Mouse (Mus musculus) MEL (cell line): ENCODE results near the gene Ero1l. TPM values are rescaled to one million over a fixed set of nuclear protein-coding genes. Genes with fewer than 3 reads are reported as not detected.

Experiments
- DNase-seq: peaks from one replicate; pipeline ENCODE4 v3.0.0; 2011; ENCODE audit warnings: low read depth, low spot score
- H3K27ac ChIP-seq: 2 replicates; pipeline ENCODE4 v1.5.1; 2012; ENCODE audit warnings: low read depth, mild to moderate bottlenecking, control low read depth, low read length, moderate library complexity; ENCODE audit not compliant: control insufficient read depth
- H3K27me3 ChIP-seq, 2 experiments: fragments of 150-350 bp in 1 of 2; sonication (generic) in 1 of 2; 2 replicates each; pipeline ENCODE4 v1.6.1; 2012; ENCODE audit warnings: low read length in 2 of 2, mild to moderate bottlenecking in 2 of 2, improper control_type of control experiment in 1 of 2, moderate library complexity in 1 of 2; ENCODE audit not compliant: insufficient read depth in 2 of 2, control insufficient read depth in 1 of 2
- H3K36me3 ChIP-seq, 2 experiments: 2 replicates each; pipeline ENCODE4 v1.6.1; 2012 to 2014; ENCODE audit warnings: low read length in 2 of 2, improper control_type of control experiment in 1 of 2, inconsistent platforms in 1 of 2, mild to moderate bottlenecking in 1 of 2; ENCODE audit not compliant: insufficient read depth in 2 of 2, control insufficient read depth in 1 of 2
- H3K4me1 ChIP-seq, 2 experiments: fragments of 150-350 bp in 1 of 2; sonication (generic) in 1 of 2; 2 replicates each; pipeline ENCODE4 v1.6.1; 2012; ENCODE audit warnings: low read length in 2 of 2, improper control_type of control experiment in 1 of 2, mild to moderate bottlenecking in 1 of 2; ENCODE audit not compliant: insufficient read depth in 2 of 2, control insufficient read depth in 1 of 2
- H3K4me3 ChIP-seq, 2 experiments: fragments of 150-350 bp in 1 of 2; sonication (generic) in 1 of 2; 2 replicates each; pipeline ENCODE4 v1.5.1; 2012; ENCODE audit warnings: low read depth in 2 of 2, low read length in 2 of 2, mild to moderate bottlenecking in 2 of 2, moderate library complexity in 2 of 2, control low read depth in 1 of 2, improper control_type of control experiment in 1 of 2; ENCODE audit not compliant: control insufficient read depth in 1 of 2, insufficient read depth in 1 of 2
- H3K79me2 ChIP-seq: 2 replicates; pipeline ENCODE4 v1.6.1; 2012; ENCODE audit warnings: mild to moderate bottlenecking, low read length, moderate library complexity; ENCODE audit not compliant: control insufficient read depth, poor library complexity, insufficient read depth
- H3K9ac ChIP-seq: 2 replicates; pipeline ENCODE4 v1.6.1; 2012; ENCODE audit warnings: low read depth, mild to moderate bottlenecking, control low read depth, low read length, moderate library complexity; ENCODE audit not compliant: control insufficient read depth, poor library complexity, severe bottlenecking
- H3K9me3 ChIP-seq: fragments of 150-350 bp; sonication (generic); replicated peaks from 2 replicates; pipeline ENCODE4 v1.6.1; 2012; ENCODE audit warnings: mild to moderate bottlenecking, low read length, improper control_type of control experiment, moderate library complexity; ENCODE audit not compliant: insufficient read depth
- BHLHE40 ChIP-seq: IDR thresholded peaks from 2 replicates; pipeline ENCODE4 v1.6.1; 2012; ENCODE audit warnings: low read depth, mild to moderate bottlenecking, inconsistent platforms, low read length, improper control_type of control experiment, borderline replicate concordance
- CTCF ChIP-seq, 3 experiments: IDR thresholded peaks in 2 of 3; conservative IDR thresholded peaks in 1 of 3; 2 replicates each; pipeline ENCODE4 v1.5.1; 2011 to 2012; ENCODE audit warnings: low read length in 3 of 3, low read depth in 2 of 3, mild to moderate bottlenecking in 2 of 3, improper control_type of control experiment in 1 of 3, inconsistent platforms in 1 of 3, mixed read lengths in 1 of 3, moderate library complexity in 1 of 3; ENCODE audit not compliant: control insufficient read depth in 1 of 3, insufficient read depth in 1 of 3, poor library complexity in 1 of 3, severe bottlenecking in 1 of 3
- E2F4 ChIP-seq: IDR thresholded peaks from 2 replicates; pipeline ENCODE4 v1.6.1; 2011; ENCODE audit warnings: low read depth, low read length, improper control_type of control experiment, borderline replicate concordance
- ELF1 ChIP-seq: IDR thresholded peaks from 2 replicates; pipeline ENCODE4 v1.6.1; 2014; ENCODE audit warnings: low read depth, mild to moderate bottlenecking, inconsistent platforms, low read length, improper control_type of control experiment, moderate library complexity
- EP300 ChIP-seq, 2 experiments: IDR thresholded peaks; 2 replicates each; pipeline ENCODE4 v1.6.1; 2011; ENCODE audit warnings: improper control_type of control experiment in 2 of 2, low read length in 2 of 2, low read depth in 1 of 2, mild to moderate bottlenecking in 1 of 2
- GABPA ChIP-seq: IDR thresholded peaks from 2 replicates; pipeline ENCODE4 v1.6.1; 2012; ENCODE audit warnings: low read depth, mild to moderate bottlenecking, inconsistent platforms, low read length, improper control_type of control experiment, moderate library complexity
- HCFC1 ChIP-seq: IDR thresholded peaks from 2 replicates; pipeline ENCODE4 v1.6.1; 2012; ENCODE audit warnings: low read depth, mild to moderate bottlenecking, inconsistent platforms, low read length, improper control_type of control experiment, moderate library complexity
- KAT2A ChIP-seq: conservative IDR thresholded peaks from 2 replicates; pipeline ENCODE4 v1.6.1; 2012; ENCODE audit warnings: low read depth, low read length, improper control_type of control experiment, inconsistent platforms
- MAFK ChIP-seq: IDR thresholded peaks from 2 replicates; pipeline ENCODE4 v1.6.1; 2011; ENCODE audit warnings: low read depth, mild to moderate bottlenecking, low read length, improper control_type of control experiment, borderline replicate concordance
- MAX ChIP-seq: IDR thresholded peaks from 2 replicates; pipeline ENCODE4 v1.6.1; 2011; ENCODE audit warnings: low read length, improper control_type of control experiment
- MAZ ChIP-seq: IDR thresholded peaks from 2 replicates; pipeline ENCODE4 v1.6.1; 2012; ENCODE audit warnings: low read depth, mild to moderate bottlenecking, inconsistent platforms, low read length, improper control_type of control experiment
- MEF2A ChIP-seq: IDR thresholded peaks from 2 replicates; pipeline ENCODE4 v1.6.1; 2014; ENCODE audit warnings: low read depth, mild to moderate bottlenecking, inconsistent platforms, low read length, improper control_type of control experiment; ENCODE audit not compliant: poor library complexity, insufficient replicate concordance, severe bottlenecking; ENCODE audit errors: extremely low read depth
- MXI1 ChIP-seq: IDR thresholded peaks from 2 replicates; pipeline ENCODE4 v1.6.1; 2011; ENCODE audit warnings: mild to moderate bottlenecking, low read depth, low read length, improper control_type of control experiment
- MYC ChIP-seq: IDR thresholded peaks from 2 replicates; pipeline ENCODE4 v1.6.1; 2011; ENCODE audit warnings: low read depth, mild to moderate bottlenecking, low read length, improper control_type of control experiment, moderate library complexity
- NELFE ChIP-seq: IDR thresholded peaks from 2 replicates; pipeline ENCODE4 v1.6.1; 2011; ENCODE audit warnings: low read depth, low read length, improper control_type of control experiment
- NRF1 ChIP-seq: IDR thresholded peaks from 2 replicates; pipeline ENCODE4 v1.6.1; 2014; ENCODE audit warnings: low read depth, mild to moderate bottlenecking, inconsistent platforms, low read length, improper control_type of control experiment, moderate library complexity; ENCODE audit not compliant: poor library complexity, insufficient read depth, severe bottlenecking
- POLR2A ChIP-seq, 2 experiments: IDR thresholded peaks; 2 replicates each; pipeline ENCODE4 v1.6.1; 2011 to 2012; ENCODE audit warnings: low read length in 2 of 2, mild to moderate bottlenecking in 2 of 2, control low read depth in 1 of 2, improper control_type of control experiment in 1 of 2, low read depth in 1 of 2, moderate library complexity in 1 of 2; ENCODE audit not compliant: control insufficient read depth in 1 of 2, insufficient read depth in 1 of 2, poor library complexity in 1 of 2
- POLR2AphosphoS2 ChIP-seq: IDR thresholded peaks from 2 replicates; pipeline ENCODE4 v1.6.1; 2011; ENCODE audit warnings: low read length, improper control_type of control experiment
- POLR2AphosphoS5 ChIP-seq: IDR thresholded peaks from 2 replicates; pipeline ENCODE4 v1.6.1; 2012; ENCODE audit warnings: low read depth, borderline replicate concordance, mild to moderate bottlenecking, inconsistent platforms, low read length, moderate library complexity, mixed read lengths
- SIN3A ChIP-seq: IDR thresholded peaks from 2 replicates; pipeline ENCODE4 v1.6.1; 2012; ENCODE audit warnings: low read length, improper control_type of control experiment, inconsistent platforms
- TAL1 ChIP-seq: IDR thresholded peaks from 2 replicates; pipeline ENCODE4 v1.6.1; 2012; ENCODE audit warnings: mild to moderate bottlenecking, inconsistent platforms, low read length, moderate library complexity, mixed read lengths
- UBTF ChIP-seq: IDR thresholded peaks from 2 replicates; pipeline ENCODE4 v1.6.1; 2012; ENCODE audit warnings: low read depth, mild to moderate bottlenecking, inconsistent platforms, low read length, improper control_type of control experiment, moderate library complexity, borderline replicate concordance; ENCODE audit not compliant: insufficient read depth
- USF1 ChIP-seq: IDR thresholded peaks from 2 replicates; pipeline ENCODE4 v1.6.1; 2014; ENCODE audit warnings: low read depth, mild to moderate bottlenecking, inconsistent platforms, low read length, improper control_type of control experiment, moderate library complexity
- ZKSCAN1 ChIP-seq: IDR thresholded peaks from 2 replicates; pipeline ENCODE4 v1.6.1; 2012; ENCODE audit warnings: low read depth, mild to moderate bottlenecking, inconsistent platforms, low read length, improper control_type of control experiment, moderate library complexity
- ZMIZ1 ChIP-seq: IDR thresholded peaks from 2 replicates; pipeline ENCODE4 v1.6.1; 2012; ENCODE audit warnings: low read depth, mild to moderate bottlenecking, inconsistent platforms, low read length, improper control_type of control experiment, moderate library complexity
- polyA plus RNA-seq, 2 experiments: library from polyadenylated mRNA; stranded (reverse) in 1 of 2; unstranded in 1 of 2; fragments of >175 nt in 1 of 2; fragments of >200 nt in 1 of 2; gene quantifications; 2 replicates each; pipeline versions ENCODE4 v1.2.1 to v1.2.4; 2012; ENCODE audit warnings: low replicate concordance in 2 of 2, low read depth in 1 of 2; ENCODE audit not compliant: insufficient read length in 2 of 2, insufficient read depth in 1 of 2, missing spikeins in 1 of 2
- total RNA-seq: library from RNA; depleted of rRNA; stranded (reverse); fragments of 300-350 nt; gene quantifications from 2 replicates; pipeline ENCODE4 v1.2.3, GENCODE M21; 2012

Gene Ero1l
- total and polyA plus RNA-seq, 3 experiments, result 42.0 to 273 (median 114) TPM

DNA sequence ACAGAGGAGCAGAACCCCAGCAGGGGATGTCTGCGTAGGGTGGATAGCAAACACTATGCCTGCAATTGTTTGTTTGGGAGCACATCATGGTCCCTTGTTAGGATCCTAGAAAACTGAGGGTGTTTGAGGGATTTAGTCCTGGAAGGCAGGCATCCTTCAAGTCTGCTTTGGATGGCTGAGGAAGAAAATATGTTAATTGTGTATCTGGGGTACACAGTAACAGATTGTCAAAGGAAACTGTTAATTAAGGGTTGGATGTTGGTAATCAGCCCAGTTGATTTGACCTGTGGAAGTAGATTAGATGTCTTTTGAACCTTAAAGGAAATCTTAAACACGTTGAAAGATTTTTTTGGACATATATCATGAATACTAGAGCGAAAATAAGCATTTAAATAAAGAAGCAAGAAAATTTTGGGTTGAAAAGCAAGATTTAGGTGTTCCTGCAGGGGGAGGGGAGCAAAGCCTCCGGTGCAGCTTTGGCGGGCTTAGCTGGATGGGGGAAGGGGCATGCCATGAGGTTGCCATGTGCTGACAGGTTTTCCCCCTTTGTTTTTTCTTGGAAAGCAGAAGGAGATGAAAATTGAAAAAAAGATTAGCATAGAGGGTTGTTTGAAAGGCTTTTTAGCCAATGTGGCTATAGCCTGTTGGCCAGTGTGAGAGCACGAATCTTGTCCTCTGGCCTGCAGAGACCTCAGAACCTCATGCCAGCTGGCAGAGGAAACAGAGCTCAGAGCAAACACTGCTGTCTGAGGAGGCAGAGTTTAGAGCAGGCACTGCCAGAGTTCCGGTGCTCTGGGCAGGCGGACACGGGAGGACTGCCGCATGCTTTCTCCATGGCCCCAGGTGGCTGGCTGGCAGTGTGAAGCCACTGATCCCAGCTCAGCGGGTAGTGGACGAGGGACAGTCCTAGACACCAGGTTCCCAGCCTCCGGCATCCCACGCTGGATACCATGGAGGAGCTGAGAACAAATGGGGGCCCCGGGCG is 45.9 kb upstream of the Ero1l start:
- H3K9ac ChIP-seq, result no peak overlapping the region

DNA sequence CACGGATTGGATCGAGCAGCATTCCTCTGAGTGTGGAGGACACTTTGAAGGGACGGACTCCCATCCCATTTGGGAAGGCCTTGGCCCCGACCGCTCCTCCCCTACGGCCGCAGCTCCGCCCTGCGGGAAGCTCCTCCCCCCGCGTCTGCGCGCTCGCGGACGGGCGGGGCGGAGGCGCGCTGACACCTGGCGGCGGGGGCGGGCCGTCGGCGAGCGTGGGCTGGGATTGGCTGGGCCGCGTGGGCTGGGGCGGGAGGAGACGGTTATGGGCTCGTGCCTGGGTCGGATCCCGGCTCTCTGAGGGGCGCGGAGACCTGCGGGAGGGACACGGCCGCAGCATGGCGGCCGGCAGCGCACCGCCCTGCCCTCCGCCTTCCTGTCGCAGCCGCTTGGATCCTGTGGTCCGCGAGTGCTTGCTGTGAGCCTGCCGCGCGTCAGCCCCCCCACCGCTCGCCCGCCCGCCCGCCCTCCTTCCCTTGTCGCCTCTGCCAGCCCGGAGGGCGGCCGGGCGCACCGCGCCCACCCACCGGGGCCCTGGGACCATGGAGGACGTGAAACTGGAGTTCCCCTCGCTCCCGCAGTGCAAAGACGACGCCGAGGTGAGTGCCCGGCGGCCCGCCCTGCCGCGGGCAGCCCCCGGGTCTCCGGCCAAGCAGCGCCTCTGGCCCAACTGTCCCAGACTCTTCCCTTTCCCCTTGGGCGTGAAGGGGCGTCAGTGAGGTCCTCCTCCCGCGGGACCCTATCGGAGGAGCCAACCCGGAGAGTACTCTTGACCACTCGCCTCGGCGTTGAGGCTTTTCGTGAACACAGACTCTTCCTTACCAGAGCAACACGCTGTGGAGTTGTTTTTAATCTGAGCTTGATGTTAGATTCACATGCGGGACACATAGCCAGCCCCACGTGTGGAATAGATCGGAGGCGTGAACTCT is 32.6 kb upstream of the Ero1l start, which contains the start of gene Styx:
Gene Styx (plus strand): TSS at position 163 of the 929 bp plus-strand sequence.
- Histone ChIP-seq H3K27ac (peak within 1 kb of the TSS; percentile 11; the same call in 1 of the 2 replicates), H3K27me3 (no peaks in the 10 kb centered on the region), H3K79me2 (peaks cover 19% of the 10 kb centered on the region), H3K36me3 (peaks cover 20 to 23% of the 10 kb centered on the region in 2 experiments), H3K9ac (peak within 1 kb of the TSS; percentile 75), H3K4me3 (peak within 1 kb of the TSS; percentile 74 to 85), H3K4me1 (peaks cover 3 to 6% of the 10 kb centered on the region in 2 experiments; a peak in 3 of 4 replicates), H3K9me3 (no peaks in the 10 kb centered on the region)
- DNase-seq, result peak; percentile 91
- TF ChIP-seq MXI1, result peak; percentile 89
- 0 out of 2 replicates have a peak, but pooled peaks have one; percentile 43 for TF ChIP-seq ZMIZ1
- TF ChIP-seq USF1, result no peak
- TF ChIP-seq TAL1, result no peak
- no peak for TF ChIP-seq CTCF (IDR thresholded peaks at IDR 0.05 in 2 of 3, conservative IDR thresholded peaks at IDR 0.05 in 1 of 3; ENCODE audit: control insufficient read depth in 1 of 3, insufficient read depth in 1 of 3, low read depth in 2 of 3, low read length in 3 of 3, poor library complexity in 1 of 3, severe bottlenecking in 1 of 3)
- no peak for TF ChIP-seq ZKSCAN1
- TF ChIP-seq EP300 (IDR thresholded peaks at IDR 0.05; ENCODE audit: low read depth in 1 of 2, low read length in 2 of 2), result no peak
- peak; percentile 65 for TF ChIP-seq MAX
- TF ChIP-seq NRF1, result peak; percentile 73
- TF ChIP-seq POLR2A (IDR thresholded peaks at IDR 0.05; ENCODE audit: control insufficient read depth in 1 of 2, insufficient read depth in 1 of 2, low read depth in 1 of 2, low read length in 2 of 2, poor library complexity in 1 of 2), result peak; percentile 51 to 64; a peak in 3 of 4 replicates
- peak; percentile 31; the same call in 1 of the 2 replicates for TF ChIP-seq MAZ
- peak; percentile 54 for TF ChIP-seq NELFE
- TF ChIP-seq HCFC1, result no peak
- no peak for TF ChIP-seq POLR2AphosphoS5
- TF ChIP-seq MYC, result peak; percentile 40; the same call in 1 of the 2 replicates
- TF ChIP-seq E2F4, result no peak
- TF ChIP-seq ELF1, result no peak
- no peak for TF ChIP-seq GABPA
- no peak for TF ChIP-seq UBTF
- TF ChIP-seq POLR2AphosphoS2, result peak; percentile 64; the same call in 1 of the 2 replicates
- TF ChIP-seq MAFK, result no peak
- peak; percentile 28; the same call in 1 of the 2 replicates for TF ChIP-seq BHLHE40
- peak; percentile 59 for TF ChIP-seq SIN3A
- TF ChIP-seq MEF2A, result no peak
- no peak for TF ChIP-seq KAT2A

More for the DNA sequence above, 45.9 kb upstream of the Ero1l start:
- Histone ChIP-seq H3K4me3 (no peak overlapping the region), H3K27me3 (no peaks in the 10 kb centered on the region), H3K9me3 (no peaks in the 10 kb centered on the region), H3K36me3 (peaks cover 0 to 6% of the 10 kb centered on the region in 2 experiments; a peak in 2 of 4 replicates), H3K4me1 (no peaks in the 10 kb centered on the region), H3K27ac (no peak overlapping the region), H3K79me2 (no peaks in the 10 kb centered on the region)
- no peak for DNase-seq
- TF ChIP-seq NELFE (no peak), E2F4 (no peak), ELF1 (no peak)
